Mouse (Mus musculus): ENCODE data around the gene Angptl4.

- TF ChIP-seq CTCF (IDR thresholded peaks at IDR 0.05; ENCODE audit: low read depth) (peak; percentile 64), EP300 (IDR thresholded peaks at IDR 0.05; ENCODE audit: low read depth) (no peak; the same call in 1 of the 2 replicates)
Observed at GRCm38 (mm10) chr17:33802221-33802620, 20.6 kb upstream of the Angptl4 start.

All from liver, postnatal 0 days (tissue).